Mouse (Mus musculus) megakaryocyte, embryonic 14.5 days (primary cell): ENCODE data around the gene Bnip3.

Source experiments
- FLI1 ChIP-seq: IDR thresholded peaks from 2 replicates; pipeline ENCODE4 v1.6.1; 2012; ENCODE audit warnings: low read length, inconsistent platforms, mixed read lengths
- GATA1 ChIP-seq: IDR thresholded peaks from 3 replicates; pipeline ENCODE4 v1.6.1; 2012; ENCODE audit warnings: mixed read lengths, low read length, inconsistent platforms, borderline replicate concordance

DNA sequence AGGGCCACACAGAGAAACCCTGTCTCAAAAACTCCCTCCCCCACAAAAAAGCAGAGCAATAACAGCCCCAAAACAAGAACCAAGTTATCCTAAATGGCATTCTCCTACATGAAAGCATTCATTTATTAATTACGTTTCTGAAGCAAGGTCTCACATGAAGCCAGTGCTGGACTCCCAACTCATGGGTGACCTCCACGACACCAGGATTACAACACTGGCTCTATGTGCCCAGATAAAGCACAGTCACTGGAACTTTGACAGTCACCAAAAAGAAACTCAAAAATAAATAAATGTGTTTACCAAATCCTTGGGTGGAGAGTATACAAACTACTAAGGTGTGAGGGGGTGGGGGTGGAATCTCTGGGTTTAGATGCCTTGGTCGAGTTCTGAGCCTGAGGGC lies 4.3 kb upstream of the Bnip3 start:
- TF ChIP-seq FLI1 (no peak), GATA1 (no peak)
